Mouse (Mus musculus): ENCODE results near the gene Klc1. TPM values are rescaled to one million over a fixed set of nuclear protein-coding genes. Genes with fewer than 3 reads are reported as not detected.

The Klc1 gene
- total and polyA plus RNA-seq, 2 experiments from 2014 or later = 90.9 to 129 TPM

DNA sequence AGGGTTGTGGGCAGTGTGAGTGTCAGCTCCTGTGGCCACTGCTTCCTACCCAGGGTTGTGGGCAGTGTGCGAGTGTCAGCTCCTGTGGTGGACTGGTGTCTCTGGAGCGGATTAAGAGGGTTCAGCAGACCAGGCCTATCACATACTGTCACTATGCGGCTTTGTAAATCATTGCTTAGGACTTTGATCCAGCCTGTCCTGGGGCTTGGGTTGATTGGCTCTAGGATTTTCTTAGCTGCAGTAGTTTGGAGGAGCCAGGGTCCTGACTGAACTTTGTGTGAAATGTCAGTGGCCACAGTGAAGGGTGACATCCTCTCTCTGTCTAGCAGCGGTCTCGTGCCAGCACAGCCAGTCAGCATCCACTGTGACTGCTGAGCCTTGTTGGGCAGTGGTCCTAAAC is 31.4 kb downstream of the Klc1 start:
- WGBS = 89% methylated on average over 5 of the region's 5 CpGs
- Histone ChIP-seq H3K27ac (ENCODE audit: low read depth) (no peak overlapping the region), H3K9me3 (replicated peaks; ENCODE audit: control insufficient read depth, low read length) (no peaks in the 10 kb centered on the region), H3K27me3 (ENCODE audit: control insufficient read depth, insufficient read depth, low read length) (no peaks in the 10 kb centered on the region), H3K36me3 (replicated peaks; ENCODE audit: control insufficient read depth, insufficient read depth, low read length) (peaks cover 92% of the 10 kb centered on the region), H3K4me2 (ENCODE audit: low read depth, low read length) (no peak overlapping the region), H3K4me1 (ENCODE audit: control insufficient read depth, insufficient read depth) (no peaks in the 10 kb centered on the region), H3K4me3 (ENCODE audit: low read depth, low read length) (no peak overlapping the region), H3K9ac (replicated peaks; ENCODE audit: low read depth, low read length) (no peak overlapping the region)
- ATAC-seq (ENCODE audit: insufficient read depth, low read depth) (no peak), DNase-seq (ENCODE audit: low spot score) (no peak)
- TF ChIP-seq CTCF (IDR thresholded peaks at IDR 0.05; ENCODE audit: low read depth) (no peak), EP300 (IDR thresholded peaks at IDR 0.05; ENCODE audit: low read depth) (no peak)

DNA sequence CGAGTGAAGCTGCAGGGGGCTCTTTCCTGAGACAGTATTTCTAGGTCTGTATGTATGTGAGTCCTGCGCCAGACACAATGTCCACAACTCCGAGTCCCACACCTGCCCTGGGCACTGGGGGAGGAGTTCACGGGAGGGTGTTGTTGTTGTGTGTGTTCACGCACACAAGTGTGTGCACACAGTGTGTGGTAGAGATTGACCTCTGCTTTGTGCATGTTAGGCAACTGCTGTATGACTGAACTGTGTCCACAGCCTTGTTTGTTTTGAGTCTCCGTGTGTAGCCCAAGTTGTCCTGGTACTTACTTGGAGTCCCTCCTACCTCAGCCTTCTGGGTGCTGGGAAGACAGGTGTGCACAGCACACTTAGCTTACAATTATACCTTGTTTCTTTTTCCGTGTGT is 32.0 kb downstream of the Klc1 start:
- Histone ChIP-seq H3K9me3 (replicated peaks; ENCODE audit: control insufficient read depth, low read length) (no peaks in the 10 kb centered on the region), H3K4me3 (ENCODE audit: low read depth, low read length) (no peak overlapping the region), H3K36me3 (replicated peaks; ENCODE audit: control insufficient read depth, insufficient read depth, low read length) (peaks cover 92% of the 10 kb centered on the region), H3K9ac (replicated peaks; ENCODE audit: low read depth, low read length) (no peak overlapping the region), H3K27me3 (ENCODE audit: control insufficient read depth, insufficient read depth, low read length) (no peaks in the 10 kb centered on the region), H3K4me2 (ENCODE audit: low read depth, low read length) (no peak overlapping the region), H3K4me1 (ENCODE audit: control insufficient read depth, insufficient read depth) (no peaks in the 10 kb centered on the region), H3K27ac (ENCODE audit: low read depth) (no peak overlapping the region)
- no peak for TF ChIP-seq EP300 (IDR thresholded peaks at IDR 0.05; ENCODE audit: low read depth)
- TF ChIP-seq CTCF (IDR thresholded peaks at IDR 0.05; ENCODE audit: low read depth) = no peak
- DNase-seq (ENCODE audit: low spot score) (no peak), ATAC-seq (ENCODE audit: insufficient read depth, low read depth) (no peak)
- 88% methylated on average over 7 of the region's 7 CpGs for WGBS

DNA sequence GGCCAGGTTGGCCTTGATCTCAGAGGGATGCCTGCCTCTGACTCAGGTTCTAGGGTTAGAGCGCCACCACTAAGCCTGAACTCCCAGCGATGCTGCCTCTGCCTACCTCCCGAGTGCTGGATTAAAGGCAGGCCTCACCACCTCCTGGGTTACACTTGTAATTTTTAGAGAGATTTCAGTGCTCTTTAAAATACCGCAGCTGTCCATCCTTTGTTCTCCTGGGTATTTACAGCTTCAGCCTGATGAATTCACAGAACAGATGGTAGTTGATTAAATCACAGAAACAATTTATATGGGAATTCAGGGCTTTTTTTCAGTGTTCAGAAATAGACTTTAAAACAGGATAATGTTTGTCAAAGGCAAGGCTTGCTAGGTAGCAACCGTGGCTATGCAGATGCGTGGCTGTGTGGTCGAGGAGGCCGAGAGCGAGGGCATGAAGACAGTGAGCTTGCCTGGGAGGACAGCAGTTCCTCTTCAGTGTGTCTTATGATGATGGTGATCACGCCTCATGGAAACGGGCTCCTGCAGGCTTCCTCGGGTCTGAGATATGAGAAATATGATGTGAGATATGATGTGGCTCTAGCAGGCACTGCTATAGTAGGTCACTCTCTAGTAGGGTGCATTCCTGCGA is 32.9 kb downstream of the Klc1 start:
- 88% methylated on average over 13 of the region's 13 CpGs for WGBS
- ATAC-seq (ENCODE audit: insufficient read depth, low read depth) (no peak), DNase-seq (ENCODE audit: low spot score) (no peak)
- Histone ChIP-seq H3K4me3 (ENCODE audit: low read depth, low read length) (no peak overlapping the region), H3K9me3 (replicated peaks; ENCODE audit: control insufficient read depth, low read length) (no peaks in the 10 kb centered on the region), H3K27ac (ENCODE audit: low read depth) (no peak overlapping the region), H3K4me1 (ENCODE audit: control insufficient read depth, insufficient read depth) (no peaks in the 10 kb centered on the region), H3K36me3 (replicated peaks; ENCODE audit: control insufficient read depth, insufficient read depth, low read length) (peaks cover 92% of the 10 kb centered on the region), H3K9ac (replicated peaks; ENCODE audit: low read depth, low read length) (no peak overlapping the region), H3K27me3 (ENCODE audit: control insufficient read depth, insufficient read depth, low read length) (no peaks in the 10 kb centered on the region), H3K4me2 (ENCODE audit: low read depth, low read length) (no peak overlapping the region)
- TF ChIP-seq CTCF (IDR thresholded peaks at IDR 0.05; ENCODE audit: low read depth) (no peak), EP300 (IDR thresholded peaks at IDR 0.05; ENCODE audit: low read depth) (no peak)

DNA sequence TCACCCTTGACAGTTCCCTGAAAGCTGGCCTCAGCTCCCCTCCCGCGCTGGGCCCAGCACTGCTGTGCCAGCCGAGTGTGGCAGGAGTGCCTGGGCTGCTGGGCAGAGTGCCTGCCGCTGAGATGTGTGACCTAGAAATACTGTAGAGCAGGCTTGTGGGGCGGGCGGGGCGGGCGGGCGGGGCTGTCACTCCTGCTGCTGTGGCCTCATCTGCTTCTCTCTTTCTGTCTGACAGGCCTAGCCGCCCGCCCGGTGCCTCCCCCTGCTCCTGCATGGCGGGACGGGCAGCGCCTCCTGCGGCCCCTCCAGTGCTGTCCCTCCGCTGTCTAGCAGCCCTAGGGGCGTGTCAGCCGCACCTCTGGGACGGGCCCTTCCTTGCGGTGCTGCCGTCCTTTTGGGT is 35.5 kb downstream of the Klc1 start:
- DNase-seq (ENCODE audit: low spot score) = peak; percentile 73
- Histone ChIP-seq H3K4me1 (ENCODE audit: control insufficient read depth, insufficient read depth) (no peaks in the 10 kb centered on the region), H3K27ac (ENCODE audit: low read depth) (peak overlapping the region; percentile 73), H3K4me2 (ENCODE audit: low read depth, low read length) (no peak overlapping the region), H3K36me3 (replicated peaks; ENCODE audit: control insufficient read depth, insufficient read depth, low read length) (peaks cover 81% of the 10 kb centered on the region), H3K27me3 (ENCODE audit: control insufficient read depth, insufficient read depth, low read length) (no peaks in the 10 kb centered on the region), H3K9me3 (replicated peaks; ENCODE audit: control insufficient read depth, low read length) (no peaks in the 10 kb centered on the region), H3K4me3 (ENCODE audit: low read depth, low read length) (no peak overlapping the region), H3K9ac (replicated peaks; ENCODE audit: low read depth, low read length) (no peak overlapping the region)
- 57% methylated on average over 22 of the region's 22 CpGs for WGBS
- TF ChIP-seq EP300 (IDR thresholded peaks at IDR 0.05; ENCODE audit: low read depth) = no peak
- no peak; the same call in 1 of the 2 replicates for TF ChIP-seq CTCF (IDR thresholded peaks at IDR 0.05; ENCODE audit: low read depth)
- ATAC-seq (ENCODE audit: insufficient read depth, low read depth) = peak; percentile 89

DNA sequence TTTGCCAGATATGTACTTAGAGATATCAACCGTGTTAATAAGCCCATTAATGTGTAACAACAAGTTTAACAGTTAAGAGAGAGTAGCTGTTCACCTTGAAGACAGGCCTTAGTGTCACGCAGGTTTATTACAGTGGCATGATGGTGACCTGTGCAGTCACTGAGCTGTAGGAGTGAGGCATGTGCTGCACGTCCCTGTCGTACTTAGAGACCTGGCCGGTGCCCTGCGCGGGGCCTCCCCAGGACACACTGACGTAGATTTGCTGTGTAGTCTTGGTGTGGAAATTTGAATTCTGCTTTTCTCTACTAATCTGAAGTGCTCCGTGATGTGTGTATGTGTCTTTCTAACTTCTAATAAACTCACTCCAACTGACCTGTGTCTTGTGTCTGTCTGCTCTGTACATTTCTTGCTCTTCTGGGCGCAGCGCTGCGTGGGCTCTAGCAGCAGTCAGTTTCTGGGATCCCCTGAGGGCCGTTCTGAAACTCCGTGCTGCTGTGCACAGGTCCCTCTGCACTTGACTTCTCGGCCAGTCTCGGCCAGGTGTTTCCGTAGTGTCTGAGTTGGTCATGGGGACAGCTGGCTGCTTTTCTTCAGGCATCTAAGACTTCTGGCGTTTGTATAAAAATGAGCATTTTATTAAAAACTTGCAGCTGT is 36.0 kb downstream of the Klc1 start:
- no peaks in the 10 kb centered on the region for H3K4me1 ChIP-seq (ENCODE audit: control insufficient read depth, insufficient read depth)
- TF ChIP-seq CTCF (IDR thresholded peaks at IDR 0.05; ENCODE audit: low read depth) = no peak
- TF ChIP-seq EP300 (IDR thresholded peaks at IDR 0.05; ENCODE audit: low read depth) = no peak
- H3K9me3 ChIP-seq (replicated peaks; ENCODE audit: control insufficient read depth, low read length) = no peaks in the 10 kb centered on the region
- no peak overlapping the region for H3K4me3 ChIP-seq (ENCODE audit: low read depth, low read length)
- no peaks in the 10 kb centered on the region for H3K27me3 ChIP-seq (ENCODE audit: control insufficient read depth, insufficient read depth, low read length)
- H3K4me2 ChIP-seq (ENCODE audit: low read depth, low read length) = no peak overlapping the region
- DNase-seq (ENCODE audit: low spot score) (no peak), ATAC-seq (ENCODE audit: insufficient read depth, low read depth) (peak; percentile 10; the same call in 1 of the 2 replicates)
- no peak overlapping the region for H3K9ac ChIP-seq (replicated peaks; ENCODE audit: low read depth, low read length)
- 83% methylated on average over 18 of the region's 18 CpGs for WGBS
- H3K27ac ChIP-seq (ENCODE audit: low read depth) = peak overlapping the region; percentile 73
- peaks cover 78% of the 10 kb centered on the region for H3K36me3 ChIP-seq (replicated peaks; ENCODE audit: control insufficient read depth, insufficient read depth, low read length)

All from heart, postnatal 0 days (tissue).